Mouse (Mus musculus): ENCODE results near the gene Tmem30c. TPM values are rescaled to one million over a fixed set of nuclear protein-coding genes. Genes with fewer than 3 reads are reported as not detected.

Tmem30c gene
- polyA plus RNA-seq, 1 experiment from 2014 or later: not detected

DNA sequence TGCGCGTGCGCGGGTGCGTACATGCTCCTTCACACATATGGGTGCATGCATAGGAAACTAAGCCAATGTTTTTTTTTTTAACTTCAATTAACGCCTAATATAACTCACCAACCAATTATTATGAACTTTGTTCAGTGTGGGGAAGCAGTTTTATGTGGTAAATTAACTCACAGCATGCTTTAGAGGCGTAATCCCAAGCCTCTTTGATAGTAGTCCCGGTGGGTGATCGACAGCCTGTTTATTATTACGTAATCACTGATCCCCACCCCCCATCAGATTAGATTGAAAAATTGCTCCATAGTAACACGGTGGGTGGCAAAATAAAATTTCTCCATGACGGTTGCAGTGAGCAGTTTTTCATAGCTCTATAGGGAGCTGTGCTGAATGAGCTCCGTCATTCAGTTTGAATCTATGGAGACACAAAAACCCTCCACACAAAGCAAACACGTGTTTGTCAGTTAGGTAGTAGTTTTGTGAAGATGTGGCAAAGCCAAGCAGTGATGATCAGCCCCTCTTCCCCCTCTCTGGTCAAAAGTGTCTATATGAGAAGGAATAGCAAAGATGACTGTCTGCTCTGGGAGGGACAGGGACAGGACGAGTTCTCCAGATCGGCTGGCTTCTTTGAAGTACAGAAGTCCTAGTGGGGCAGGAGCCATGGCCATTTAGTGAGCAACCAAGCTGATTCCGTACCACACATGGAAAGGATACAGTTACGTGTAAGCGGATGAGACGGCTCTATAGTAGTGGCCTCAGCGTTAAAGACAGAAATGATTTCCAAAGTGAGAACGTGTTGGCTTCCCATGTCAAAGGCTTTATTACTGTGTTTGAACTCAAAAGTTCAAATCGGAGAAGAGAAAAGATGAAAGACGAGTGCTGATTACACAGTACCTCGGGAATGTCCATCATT is 10.4 kb upstream of the Tmem30c start:
- H3K36me3 ChIP-seq (ENCODE audit: insufficient read depth, low read length): no peaks in the 10 kb centered on the region
- H3K4me3 ChIP-seq (ENCODE audit: low read length): no peak overlapping the region
- no peak overlapping the region for H3K4me2 ChIP-seq (replicated peaks; ENCODE audit: low read depth, low read length)
- no peaks in the 10 kb centered on the region for H3K4me1 ChIP-seq (ENCODE audit: insufficient read depth, low read length)
- no peak for ATAC-seq (ENCODE audit: low FRiP score, low TSS enrichment)
- H3K27me3 ChIP-seq (ENCODE audit: insufficient read depth, low read length): no peaks in the 10 kb centered on the region
- H3K9ac ChIP-seq (replicated peaks; ENCODE audit: low read length): no peak overlapping the region
- H3K27ac ChIP-seq (ENCODE audit: low read length): no peak overlapping the region
- no peaks in the 10 kb centered on the region for H3K9me3 ChIP-seq (ENCODE audit: low read length)
- WGBS: 85% methylated on average over 25 of the region's 25 CpGs

DNA sequence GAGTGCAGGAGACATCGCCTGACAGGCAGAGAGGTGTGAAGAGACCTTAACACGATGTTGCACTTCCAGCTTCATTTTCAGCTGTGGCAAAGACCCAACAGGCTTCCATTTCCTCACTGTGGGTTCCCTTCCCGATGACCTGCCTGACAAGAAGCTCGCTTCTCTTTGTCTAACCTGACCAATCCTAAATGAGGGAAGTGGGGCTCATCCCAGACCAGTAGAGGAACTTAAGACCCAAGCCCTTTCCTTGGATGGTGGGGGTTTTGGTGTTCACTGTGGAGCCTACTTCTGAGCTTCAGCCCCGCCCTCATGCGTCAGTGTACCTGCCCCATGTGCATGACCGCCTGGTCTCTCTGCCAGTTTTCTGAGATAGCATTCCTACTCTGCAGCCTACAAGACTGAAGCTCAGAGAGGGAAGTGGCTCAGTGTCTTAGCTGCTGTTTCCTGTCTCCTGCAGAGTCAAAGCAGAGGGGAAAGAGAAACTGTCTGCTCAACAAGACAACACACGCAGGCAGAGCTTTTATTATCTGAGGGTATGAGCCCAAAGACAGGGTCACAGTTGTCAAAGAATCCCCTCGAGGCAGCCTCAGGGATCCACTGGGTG is 8.9 kb upstream of the Tmem30c start:
- H3K36me3 ChIP-seq (ENCODE audit: insufficient read depth, low read length): no peaks in the 10 kb centered on the region
- 84% methylated on average over 9 of the region's 9 CpGs for WGBS
- no peak overlapping the region for H3K9ac ChIP-seq (replicated peaks; ENCODE audit: low read length)
- no peaks in the 10 kb centered on the region for H3K9me3 ChIP-seq (ENCODE audit: low read length)
- H3K4me2 ChIP-seq (replicated peaks; ENCODE audit: low read depth, low read length): no peak overlapping the region
- ATAC-seq (ENCODE audit: low FRiP score, low TSS enrichment): no peak
- no peaks in the 10 kb centered on the region for H3K27me3 ChIP-seq (ENCODE audit: insufficient read depth, low read length)
- H3K4me3 ChIP-seq (ENCODE audit: low read length): no peak overlapping the region
- no peak overlapping the region for H3K27ac ChIP-seq (ENCODE audit: low read length)
- no peaks in the 10 kb centered on the region for H3K4me1 ChIP-seq (ENCODE audit: insufficient read depth, low read length)

DNA sequence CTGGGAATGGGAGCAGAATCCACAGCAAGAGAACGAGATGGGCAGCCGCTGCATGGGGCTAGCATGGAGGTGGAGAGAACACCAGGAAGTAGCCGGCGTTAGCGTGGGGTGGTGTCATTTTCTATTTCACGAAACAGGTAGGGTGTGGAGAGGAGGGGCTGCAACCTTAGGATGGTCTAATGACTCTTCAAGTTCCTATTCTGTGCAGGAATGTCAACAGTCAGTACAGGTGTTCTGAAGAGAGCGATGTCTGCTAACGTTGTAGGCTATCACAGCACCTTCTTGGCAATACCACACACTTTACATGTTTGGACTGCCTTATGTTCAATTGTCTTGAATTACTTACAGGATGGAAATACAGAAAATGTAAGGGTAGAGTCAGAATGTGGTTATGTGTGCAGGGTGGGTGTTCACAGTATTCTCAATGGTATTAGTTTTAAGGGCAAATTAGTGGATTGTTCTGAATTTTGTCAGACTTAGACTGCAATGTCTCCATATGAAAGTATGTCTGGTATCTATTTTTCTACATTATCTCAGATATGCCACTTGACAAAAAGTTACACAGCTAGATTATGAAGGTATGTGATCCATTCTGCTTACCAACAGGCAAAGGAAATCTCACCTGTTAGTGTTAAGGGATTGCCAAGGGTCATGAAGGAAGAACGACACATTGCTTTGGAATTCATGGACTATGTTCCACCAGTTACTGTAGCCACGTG is 2.7 kb upstream of the Tmem30c start:
- H3K27ac ChIP-seq (ENCODE audit: low read length): no peak overlapping the region
- no peaks in the 10 kb centered on the region for H3K36me3 ChIP-seq (ENCODE audit: insufficient read depth, low read length)
- H3K4me1 ChIP-seq (ENCODE audit: insufficient read depth, low read length): no peaks in the 10 kb centered on the region
- H3K4me2 ChIP-seq (replicated peaks; ENCODE audit: low read depth, low read length): no peak overlapping the region
- no peaks in the 10 kb centered on the region for H3K9me3 ChIP-seq (ENCODE audit: low read length)
- 81% methylated on average over 10 of the region's 10 CpGs for WGBS
- no peak overlapping the region for H3K9ac ChIP-seq (replicated peaks; ENCODE audit: low read length)
- ATAC-seq (ENCODE audit: low FRiP score, low TSS enrichment): 0 out of 2 replicates have a peak, but pooled peaks have one; percentile 4
- H3K27me3 ChIP-seq (ENCODE audit: insufficient read depth, low read length): no peaks in the 10 kb centered on the region
- H3K4me3 ChIP-seq (ENCODE audit: low read length): no peak overlapping the region

DNA sequence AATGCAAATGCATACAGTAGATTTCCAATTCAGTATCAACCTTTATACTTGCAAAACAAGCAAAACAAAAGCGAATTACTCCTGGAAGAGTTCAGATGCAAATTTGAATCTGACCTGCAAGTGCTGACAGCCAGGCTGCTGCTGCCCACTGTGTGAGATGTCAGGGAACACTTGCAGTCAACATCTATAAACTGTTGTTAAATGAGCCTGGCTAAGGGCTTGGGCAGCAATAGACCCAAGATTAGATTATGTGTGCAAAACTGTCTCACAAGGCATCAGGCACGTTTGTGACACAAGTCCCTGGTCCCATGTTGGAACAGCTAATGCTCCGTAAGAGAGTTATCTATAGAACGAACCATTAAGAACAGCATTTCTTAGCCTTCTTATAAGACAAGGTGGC is 369 bp downstream of the Tmem30c start:
- no peaks in the 10 kb centered on the region for H3K36me3 ChIP-seq (ENCODE audit: insufficient read depth, low read length)
- H3K27ac ChIP-seq (ENCODE audit: low read length): no peak overlapping the region
- no peaks in the 10 kb centered on the region for H3K9me3 ChIP-seq (ENCODE audit: low read length)
- no peak overlapping the region for H3K9ac ChIP-seq (replicated peaks; ENCODE audit: low read length)
- H3K27me3 ChIP-seq (ENCODE audit: insufficient read depth, low read length): no peaks in the 10 kb centered on the region
- no peaks in the 10 kb centered on the region for H3K4me1 ChIP-seq (ENCODE audit: insufficient read depth, low read length)
- 64% methylated on average over 4 of the region's 4 CpGs for WGBS
- H3K4me2 ChIP-seq (replicated peaks; ENCODE audit: low read depth, low read length): no peak overlapping the region
- ATAC-seq (ENCODE audit: low FRiP score, low TSS enrichment): no peak
- no peak overlapping the region for H3K4me3 ChIP-seq (ENCODE audit: low read length)

DNA sequence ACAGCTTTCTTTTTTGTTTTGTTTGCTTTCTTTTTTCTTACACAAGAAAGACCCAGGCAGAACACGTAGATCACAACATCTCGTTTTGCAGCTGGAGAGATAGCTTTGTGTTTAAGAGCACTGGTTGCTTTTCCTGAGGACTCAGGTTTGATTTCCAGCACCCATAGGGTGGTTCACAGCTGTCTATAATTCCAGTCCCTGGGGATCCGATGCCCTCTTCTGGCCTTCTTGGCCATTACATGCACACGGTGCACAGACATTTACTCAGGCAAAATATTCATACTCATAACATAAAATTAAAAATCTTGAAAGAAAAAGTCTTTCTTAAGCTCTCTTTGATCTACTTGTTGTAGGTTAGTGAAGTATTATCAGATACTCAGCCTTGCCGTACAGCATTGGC is 969 bp downstream of the Tmem30c start:
- Histone ChIP-seq H3K4me3 (ENCODE audit: low read length) (no peak overlapping the region), H3K4me1 (ENCODE audit: insufficient read depth, low read length) (no peaks in the 10 kb centered on the region), H3K36me3 (ENCODE audit: insufficient read depth, low read length) (no peaks in the 10 kb centered on the region), H3K9me3 (ENCODE audit: low read length) (no peaks in the 10 kb centered on the region), H3K27ac (ENCODE audit: low read length) (no peak overlapping the region), H3K4me2 (replicated peaks; ENCODE audit: low read depth, low read length) (no peak overlapping the region), H3K9ac (replicated peaks; ENCODE audit: low read length) (no peak overlapping the region), H3K27me3 (ENCODE audit: insufficient read depth, low read length) (no peaks in the 10 kb centered on the region)
- 92% methylated on average over 5 of the region's 5 CpGs for WGBS
- ATAC-seq (ENCODE audit: low FRiP score, low TSS enrichment): no peak

DNA sequence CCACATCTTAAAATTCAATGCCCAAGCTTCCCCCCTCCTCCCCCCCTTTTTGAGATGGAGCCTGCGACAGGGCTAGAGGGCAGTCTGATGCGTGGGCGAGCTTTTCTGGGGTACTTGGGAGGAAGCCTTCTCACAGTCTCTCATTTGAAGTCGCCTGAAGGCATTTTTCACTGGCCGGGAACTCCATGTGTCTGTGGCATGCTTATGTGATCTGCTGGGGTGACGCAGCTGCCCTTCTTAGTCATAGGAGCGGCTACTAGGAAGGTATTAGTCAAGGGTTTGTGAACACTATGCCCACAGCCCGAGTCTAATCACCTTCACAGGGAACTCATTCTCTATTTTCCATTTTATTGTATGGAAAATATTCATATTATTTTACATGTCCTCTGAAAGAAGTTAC is 11.2 kb downstream of the Tmem30c start:
- Histone ChIP-seq H3K27me3 (ENCODE audit: insufficient read depth, low read length) (no peaks in the 10 kb centered on the region), H3K36me3 (ENCODE audit: insufficient read depth, low read length) (no peaks in the 10 kb centered on the region), H3K9me3 (ENCODE audit: low read length) (no peaks in the 10 kb centered on the region), H3K9ac (replicated peaks; ENCODE audit: low read length) (no peak overlapping the region), H3K4me1 (ENCODE audit: insufficient read depth, low read length) (no peaks in the 10 kb centered on the region), H3K4me2 (replicated peaks; ENCODE audit: low read depth, low read length) (no peak overlapping the region), H3K4me3 (ENCODE audit: low read length) (no peak overlapping the region), H3K27ac (ENCODE audit: low read length) (no peak overlapping the region)
- 67% methylated on average over 8 of the region's 8 CpGs for whole genome bisulfite sequencing
- ATAC-seq (ENCODE audit: low FRiP score, low TSS enrichment): no peak

DNA sequence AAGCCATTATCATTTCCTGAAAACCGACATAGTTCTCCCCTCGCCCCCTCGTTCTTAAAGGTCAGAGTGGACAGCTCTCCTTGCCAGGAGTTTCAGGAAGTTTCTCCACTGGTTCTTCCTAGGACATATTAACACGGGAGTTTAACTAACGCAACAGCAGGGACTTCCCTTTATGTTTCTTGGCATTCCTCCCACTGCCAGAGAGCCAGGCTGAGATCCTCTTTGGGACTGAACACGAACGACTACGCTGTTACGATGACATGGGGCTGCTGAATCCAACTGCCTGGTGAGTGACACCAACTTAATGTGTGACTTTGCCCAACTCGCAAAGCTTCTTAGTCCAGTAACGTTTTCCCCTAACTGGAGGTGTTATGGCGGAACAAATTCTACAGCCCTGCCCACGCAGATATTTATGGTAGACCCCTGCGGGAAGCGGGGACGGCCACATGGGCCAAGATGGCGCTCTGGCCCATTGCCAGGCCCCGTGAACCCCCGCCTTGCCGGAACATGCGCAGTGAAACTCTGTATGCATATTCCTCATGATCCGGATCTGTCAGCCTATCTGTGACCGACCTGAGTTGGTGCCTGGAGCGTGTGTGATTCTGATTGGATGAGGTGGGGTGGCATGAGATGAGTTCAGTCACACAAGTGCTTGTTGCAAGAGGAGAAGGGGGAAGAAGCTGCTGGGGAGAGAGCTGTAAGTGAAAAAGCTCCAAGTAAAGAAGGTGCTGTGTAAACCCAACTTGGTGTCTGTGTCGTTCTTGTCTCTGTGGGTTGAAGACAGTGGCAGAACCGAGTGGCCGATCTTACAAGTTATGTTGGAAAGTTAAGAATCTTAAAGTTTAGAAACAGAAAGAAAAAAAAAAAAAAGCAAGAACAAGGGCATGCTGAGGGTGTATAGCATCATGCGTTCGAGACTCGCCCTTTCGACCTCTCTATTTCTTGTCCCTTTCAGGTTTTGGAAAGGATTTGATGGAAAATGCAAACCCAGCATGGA is 12.1 kb downstream of the Tmem30c start:
- Histone ChIP-seq H3K9ac (replicated peaks; ENCODE audit: low read length) (no peak overlapping the region), H3K36me3 (ENCODE audit: insufficient read depth, low read length) (no peaks in the 10 kb centered on the region), H3K4me2 (replicated peaks; ENCODE audit: low read depth, low read length) (no peak overlapping the region), H3K4me1 (ENCODE audit: insufficient read depth, low read length) (no peaks in the 10 kb centered on the region), H3K9me3 (ENCODE audit: low read length) (no peaks in the 10 kb centered on the region), H3K27me3 (ENCODE audit: insufficient read depth, low read length) (no peaks in the 10 kb centered on the region), H3K4me3 (ENCODE audit: low read length) (no peak overlapping the region), H3K27ac (ENCODE audit: low read length) (no peak overlapping the region)
- ATAC-seq (ENCODE audit: low FRiP score, low TSS enrichment): no peak
- 83% methylated on average over 31 of the region's 31 CpGs for WGBS

DNA sequence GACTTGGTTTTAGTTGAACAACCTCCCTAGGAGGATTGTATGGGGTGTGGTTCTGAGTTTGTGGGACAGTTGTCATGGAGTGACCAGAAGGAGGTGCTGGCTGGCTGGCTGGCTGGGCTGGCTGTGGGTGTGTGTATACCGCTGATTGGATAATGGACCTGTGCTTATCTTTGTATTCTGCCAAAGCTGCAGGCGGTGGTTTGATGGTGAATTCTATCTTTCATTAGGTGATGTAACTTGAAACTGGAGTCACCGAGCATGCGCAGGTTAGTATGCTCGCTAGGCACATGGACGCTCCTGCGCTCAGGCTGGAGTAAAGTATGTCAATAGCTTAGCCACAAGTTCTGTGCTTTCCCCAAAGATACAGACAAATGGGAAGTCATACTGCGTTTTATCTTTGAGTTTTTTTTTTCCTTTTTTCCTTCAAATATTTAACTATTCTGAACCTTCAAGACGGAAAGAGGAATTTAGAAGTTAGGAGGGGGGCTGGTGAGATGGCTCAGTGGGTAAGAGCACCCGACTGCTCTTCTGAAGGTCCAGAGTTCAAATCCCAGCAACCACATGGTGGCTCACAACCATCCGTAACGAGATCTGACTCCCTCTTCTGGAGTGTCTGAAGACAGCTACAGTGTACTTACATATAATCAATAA is 13.6 kb downstream of the Tmem30c start:
- no peaks in the 10 kb centered on the region for H3K9me3 ChIP-seq (ENCODE audit: low read length)
- H3K27ac ChIP-seq (ENCODE audit: low read length): no peak overlapping the region
- no peaks in the 10 kb centered on the region for H3K27me3 ChIP-seq (ENCODE audit: insufficient read depth, low read length)
- no peaks in the 10 kb centered on the region for H3K4me1 ChIP-seq (ENCODE audit: insufficient read depth, low read length)
- no peaks in the 10 kb centered on the region for H3K36me3 ChIP-seq (ENCODE audit: insufficient read depth, low read length)
- H3K4me2 ChIP-seq (replicated peaks; ENCODE audit: low read depth, low read length): no peak overlapping the region
- no peak overlapping the region for H3K4me3 ChIP-seq (ENCODE audit: low read length)
- 86% methylated on average over 10 of the region's 12 CpGs for WGBS
- H3K9ac ChIP-seq (replicated peaks; ENCODE audit: low read length): no peak overlapping the region
- no peak for ATAC-seq (ENCODE audit: low FRiP score, low TSS enrichment)

DNA sequence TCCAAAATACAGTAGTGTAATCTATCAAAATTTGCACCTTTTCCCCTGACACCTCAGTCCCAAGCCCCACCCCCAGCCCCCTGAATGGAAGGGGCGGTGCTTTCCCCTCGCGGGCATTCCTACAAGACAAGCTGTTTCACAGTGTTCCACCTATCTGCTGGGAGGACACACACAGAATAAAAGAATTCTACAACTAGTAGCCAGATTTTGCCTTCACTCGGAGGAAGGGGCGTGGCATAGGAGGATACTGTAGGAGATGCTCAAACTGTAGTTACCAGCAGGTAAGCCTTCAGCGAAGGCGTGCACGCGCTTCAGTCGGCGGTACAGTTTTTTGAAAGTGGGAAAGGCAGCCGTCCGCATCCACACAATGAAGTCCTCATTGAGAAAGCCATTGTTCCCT is 22.9 kb downstream of the Tmem30c start:
- H3K9ac ChIP-seq (replicated peaks; ENCODE audit: low read length): no peak overlapping the region
- H3K4me3 ChIP-seq (ENCODE audit: low read length): no peak overlapping the region
- no peaks in the 10 kb centered on the region for H3K27me3 ChIP-seq (ENCODE audit: insufficient read depth, low read length)
- 0 out of 2 replicates have a peak, but pooled peaks cover 5% of the 10 kb centered on the region for H3K9me3 ChIP-seq (ENCODE audit: low read length)
- no peaks in the 10 kb centered on the region for H3K4me1 ChIP-seq (ENCODE audit: insufficient read depth, low read length)
- ATAC-seq (ENCODE audit: low FRiP score, low TSS enrichment): no peak
- WGBS: 92% methylated on average over 13 of the region's 13 CpGs
- no peaks in the 10 kb centered on the region for H3K36me3 ChIP-seq (ENCODE audit: insufficient read depth, low read length)
- no peak overlapping the region for H3K4me2 ChIP-seq (replicated peaks; ENCODE audit: low read depth, low read length)
- no peak overlapping the region for H3K27ac ChIP-seq (ENCODE audit: low read length)
